Mouse (Mus musculus) thymus, postnatal 4 days (tissue): ENCODE measurements around the gene Mrpl39.
A peak's percentile ranks its signal among the peaks of the same experiment; 100 is the strongest.

Source experiments
- DNase-seq: peaks from one replicate; pipeline ENCODE4 v3.0.0; 2021

The Mrpl39 gene

GRCm38 (mm10) chr16:84737358-84737757, 1.8 kb upstream of the Mrpl39 start:
- peak; percentile 20 for DNase-seq

DNA sequence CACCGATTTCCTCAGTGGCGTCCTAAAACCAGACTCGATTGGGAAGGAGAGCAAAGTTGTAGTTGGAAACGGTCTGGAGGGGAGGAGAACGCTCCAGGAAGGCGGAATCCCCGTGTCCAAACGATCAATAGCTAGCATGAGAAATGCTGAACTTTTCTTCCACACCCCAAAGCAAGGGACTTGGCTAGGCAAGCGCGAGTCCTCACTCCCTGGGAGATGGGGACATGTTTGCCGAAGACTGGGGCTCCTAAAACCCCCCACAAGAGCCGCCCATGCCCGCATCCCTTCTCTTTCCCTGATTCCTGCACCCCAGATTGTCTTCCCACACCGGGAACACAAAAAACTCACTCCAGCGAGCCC, 756 bp downstream of the Mrpl39 start:
- no peak for DNase-seq

GRCm38 (mm10) chr16:84720670-84721069, 14.9 kb downstream of the Mrpl39 start:
- DNase-seq, result no peak

DNA sequence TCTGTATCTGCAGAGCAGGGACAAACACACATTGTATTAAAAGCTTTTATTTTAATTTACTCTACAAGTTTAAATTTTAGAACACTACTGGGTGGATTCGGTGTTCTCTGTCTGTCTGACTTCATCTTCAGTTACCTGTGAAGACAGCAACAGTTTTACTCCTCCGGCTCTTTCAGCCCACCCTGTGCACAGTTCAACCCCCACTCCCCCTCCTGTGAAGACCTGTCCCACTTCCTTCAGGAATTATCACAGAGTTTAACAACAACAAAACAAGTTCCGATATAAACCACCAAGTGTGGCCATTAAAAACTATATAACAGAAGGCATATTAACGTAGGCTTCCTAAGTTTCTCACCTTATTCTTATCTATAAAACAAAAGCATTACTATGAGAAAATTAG, 17.3 kb downstream of the Mrpl39 start:
- no peak for DNase-seq

DNA sequence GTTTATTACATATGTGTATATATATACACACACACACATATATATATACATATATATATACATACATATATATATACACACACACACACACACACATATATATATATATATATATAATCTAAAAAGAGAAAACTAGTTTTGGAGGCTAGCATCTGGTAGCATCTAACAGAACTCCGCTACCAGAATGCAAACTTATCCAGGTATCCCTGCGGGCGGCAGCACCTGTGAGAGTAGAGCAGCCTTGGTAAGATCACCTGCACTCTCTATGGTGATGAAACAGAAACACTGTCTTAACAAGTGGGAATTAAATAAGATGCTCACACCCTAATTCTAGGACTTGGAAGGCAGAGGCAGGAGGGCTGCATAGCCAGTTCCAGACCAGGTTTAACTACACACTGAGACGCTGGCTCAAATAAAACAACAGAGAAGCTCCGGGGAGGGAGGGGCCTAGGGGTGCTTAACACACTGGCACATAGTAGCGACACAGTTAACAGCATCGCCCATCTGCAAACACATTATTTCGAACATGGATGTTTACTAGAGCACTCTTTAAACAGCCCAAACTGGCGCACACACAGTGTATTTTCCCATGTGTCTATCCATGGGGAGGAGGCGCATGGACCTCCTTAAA, 17.8 kb downstream of the Mrpl39 start:
- DNase-seq, result no peak

GRCm38 (mm10) chr16:84716724-84717617, 18.6 kb downstream of the Mrpl39 start:
- DNase-seq, result no peak

GRCm38 (mm10) chr16:84716197-84716596, 19.3 kb downstream of the Mrpl39 start:
- DNase-seq, result no peak

- no peak for DNase-seq
Observed at GRCm38 (mm10) chr16:84714978-84715377, 20.6 kb downstream of the Mrpl39 start.

- peak; percentile 22 for DNase-seq
Observed at GRCm38 (mm10) chr16:84713926-84714325, 21.6 kb downstream of the Mrpl39 start.

DNA sequence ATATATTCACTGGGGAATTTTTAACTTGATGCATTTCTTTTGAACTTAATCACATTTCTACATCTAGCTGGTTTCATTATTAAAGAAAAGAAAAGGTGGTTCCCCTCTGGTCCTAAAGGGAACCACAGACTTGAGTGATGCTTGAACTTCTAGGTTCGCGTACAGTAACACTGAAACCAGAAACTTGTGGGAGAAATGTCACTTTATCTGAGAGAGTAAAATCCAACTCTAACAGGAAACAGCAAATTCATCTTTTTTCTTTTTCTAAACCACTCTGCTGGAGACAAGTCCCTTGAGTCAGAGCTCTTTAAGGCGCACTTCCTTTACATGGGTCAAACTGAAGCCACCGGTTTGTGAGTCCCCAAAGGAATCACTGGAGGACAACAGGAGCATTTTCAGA, 22.4 kb downstream of the Mrpl39 start:
- no peak for DNase-seq

GRCm38 (mm10) chr16:84708649-84709048, 26.9 kb downstream of the Mrpl39 start:
- DNase-seq, result no peak

GRCm38 (mm10) chr16:84707802-84708201, 27.7 kb downstream of the Mrpl39 start:
- DNase-seq, result no peak

GRCm38 (mm10) chr16:84706571-84706970, 29.0 kb downstream of the Mrpl39 start:
- no peak for DNase-seq

- DNase-seq, result no peak
Observed at GRCm38 (mm10) chr16:84705507-84705906, 30.0 kb downstream of the Mrpl39 start.

GRCm38 (mm10) chr16:84704661-84705240, 30.8 kb downstream of the Mrpl39 start:
- no peak for DNase-seq

GRCm38 (mm10) chr16:84703769-84704660, 31.5 kb downstream of the Mrpl39 start:
- no peak for DNase-seq

DNA sequence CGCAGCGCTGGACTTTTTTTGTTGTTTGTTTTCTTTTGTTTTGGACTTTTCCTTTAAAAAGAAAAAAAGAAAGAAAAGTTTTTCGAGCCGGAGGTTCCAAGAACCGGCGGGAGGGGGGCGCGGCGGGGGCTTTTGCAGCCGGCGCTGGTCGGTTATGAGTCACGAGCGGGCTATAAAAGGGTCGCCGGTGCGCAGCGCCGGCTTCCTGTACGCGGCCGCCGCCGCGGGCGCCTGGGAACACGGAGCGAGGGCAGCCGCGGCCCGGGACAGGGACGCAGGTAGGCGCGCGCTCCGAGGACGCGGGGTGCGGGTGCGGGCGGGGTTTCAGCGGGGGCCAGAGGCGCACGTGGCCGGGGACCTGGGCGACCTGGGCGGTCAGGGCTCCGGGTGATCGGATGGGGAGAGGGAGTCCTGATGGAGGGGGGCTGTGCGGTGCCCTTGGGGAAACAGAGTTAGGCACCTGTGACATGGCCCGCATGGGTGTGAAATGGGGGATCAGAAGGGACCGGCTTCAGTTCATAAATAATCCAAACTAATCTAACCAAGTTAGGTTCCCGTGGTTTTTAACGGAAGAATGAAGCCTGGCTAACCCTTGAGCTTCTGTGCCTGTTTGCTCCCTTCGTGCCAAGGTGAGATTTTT, 32.3 kb downstream of the Mrpl39 start:
- DNase-seq, result peak; percentile 82

GRCm38 (mm10) chr16:84702230-84703128, 33.1 kb downstream of the Mrpl39 start:
- peak; percentile 68 for DNase-seq

DNA sequence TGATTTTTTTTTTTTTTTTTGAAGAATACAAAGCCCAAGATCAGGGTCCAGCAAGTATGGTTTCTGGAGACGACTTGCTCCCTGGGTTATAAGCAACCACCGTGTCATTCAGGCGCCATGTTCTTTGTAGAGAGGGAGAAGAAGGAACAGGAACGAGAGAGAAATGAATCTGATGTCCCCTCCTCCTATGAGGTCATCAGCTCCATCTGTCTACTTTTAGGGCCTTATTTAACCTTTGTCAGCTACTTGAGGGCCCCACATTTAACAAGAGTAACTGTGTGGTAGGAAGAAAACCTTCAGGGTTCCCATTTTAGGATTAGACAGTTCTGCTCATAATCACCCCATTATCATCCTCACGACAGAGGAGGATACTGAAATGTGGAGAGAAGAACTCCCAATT, 34.5 kb downstream of the Mrpl39 start:
- DNase-seq, result no peak

DNA sequence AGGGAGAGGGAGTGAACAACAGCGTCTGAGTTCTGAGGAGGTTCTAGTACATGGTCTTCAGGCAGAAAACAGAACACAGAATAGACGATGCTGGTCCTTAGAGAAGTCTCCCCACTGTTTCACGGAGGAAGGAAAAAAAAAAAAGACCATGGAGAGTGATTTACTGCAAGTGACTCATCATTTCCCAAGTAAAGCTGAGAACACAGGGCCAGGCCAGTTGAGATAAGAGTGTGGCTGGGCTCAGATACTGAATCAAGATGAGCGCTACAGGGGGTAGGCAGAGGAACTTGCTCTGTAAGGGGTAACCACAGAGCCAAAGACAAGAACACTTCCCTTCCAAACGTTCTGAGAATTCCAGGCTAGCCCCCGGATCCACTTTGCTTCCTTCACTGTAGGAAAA, 36.8 kb downstream of the Mrpl39 start:
- DNase-seq, result no peak

DNA sequence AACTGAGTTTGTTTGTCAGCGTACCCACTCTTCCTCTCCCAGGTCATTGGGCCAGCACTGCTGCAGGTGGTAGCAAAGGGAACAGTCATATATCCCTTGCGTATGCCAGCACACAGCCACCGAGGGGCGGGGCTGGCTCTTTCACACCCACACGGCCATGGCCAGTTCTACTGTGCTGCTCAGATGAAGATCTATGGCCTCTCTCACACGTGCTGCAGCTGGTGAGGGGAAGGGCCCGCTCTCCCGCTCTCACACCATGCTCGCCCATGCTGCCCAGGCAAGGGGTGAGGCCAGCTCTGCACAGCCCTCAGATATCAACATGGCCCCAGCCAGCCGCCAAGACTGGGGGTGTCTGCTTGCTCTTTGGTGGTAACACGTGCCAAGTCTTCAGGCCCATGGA, 39.4 kb downstream of the Mrpl39 start:
- DNase-seq, result no peak
